In the genomic region with DNA sequence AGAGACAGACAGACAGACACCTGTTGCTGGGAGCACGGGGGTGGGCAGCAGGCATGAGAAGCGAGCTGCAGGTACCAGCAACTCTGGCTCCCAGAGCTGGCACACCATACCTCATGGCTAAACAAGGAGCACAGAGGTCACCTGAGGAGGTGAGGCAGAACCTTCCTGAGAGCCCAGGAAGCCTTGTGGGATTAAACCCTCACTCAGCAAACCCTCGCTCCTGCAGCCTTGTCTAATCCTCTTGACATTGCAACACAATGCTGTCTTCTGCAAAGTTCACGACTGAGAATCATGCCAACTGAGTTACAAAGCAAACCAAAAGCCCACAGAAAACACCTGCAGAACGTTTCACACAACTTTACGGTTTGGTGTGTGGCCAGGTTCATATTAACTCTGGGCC, we compare ENCODE assay signal across 43 mouse cellular contexts. TPM values are rescaled to one million over a fixed set of nuclear protein-coding genes. Genes with fewer than 3 reads are reported as not detected.
"Had no signal": no experiment of that assay in that cellular context is flagged by ENCODE, and none has a peak within 500 bp of the region (broad histone marks: within the 10 kb centered on the region; RNA-seq: fewer than 3 reads in every experiment).

No protein-coding gene starts in this region.

- H3K9ac ChIP-seq: heart, embryonic 12.5 days; heart, embryonic 13.5 days; heart, embryonic 15.5 days; hindbrain, embryonic 12.5 days; hindbrain, embryonic 13.5 days; hindbrain, embryonic 14.5 days; hindbrain, embryonic 15.5 days; intestine, embryonic 15.5 days; kidney, embryonic 15.5 days had no signal

- H3K27ac ChIP-seq: heart, embryonic 10.5 days; heart, embryonic 13.5 days; heart, embryonic 15.5 days; hindbrain, embryonic 10.5 days; hindbrain, embryonic 12.5 days; hindbrain, embryonic 13.5 days; hindbrain, embryonic 14.5 days; hindbrain, embryonic 15.5 days; hindbrain, postnatal 0 days; intestine, embryonic 15.5 days; kidney, embryonic 15.5 days; kidney, postnatal 0 days; layer of hippocampus, adult 2 months had no signal

- H3K4me3 ChIP-seq: heart, embryonic 10.5 days; heart, embryonic 12.5 days; heart, embryonic 13.5 days; heart, embryonic 15.5 days; hindbrain, embryonic 10.5 days; hindbrain, embryonic 12.5 days; hindbrain, embryonic 13.5 days; hindbrain, embryonic 15.5 days; intestine, embryonic 15.5 days; kidney, embryonic 15.5 days; layer of hippocampus, adult 2 months had no signal

- H3K4me2 ChIP-seq: heart, embryonic 11.5 days; heart, embryonic 12.5 days; heart, embryonic 13.5 days; heart, embryonic 15.5 days; hindbrain, embryonic 12.5 days; hindbrain, embryonic 13.5 days; hindbrain, embryonic 14.5 days; hindbrain, embryonic 15.5 days; intestine, embryonic 15.5 days; kidney, embryonic 15.5 days had no signal

- DNase-seq: heart, postnatal 10 days; heart, postnatal 14 days; heart, postnatal 36 days; heart, postnatal 4 days; kidney, adult 11 months; kidney, adult 18-20 months; kidney, adult 2 months; kidney, adult 9 months; kidney, postnatal 10 days; kidney, postnatal 14 days; kidney, postnatal 25 days; kidney, postnatal 36 days; kidney, postnatal 4 days; layer of hippocampus, adult 9-11 months; layer of hippocampus, postnatal 36 days had no signal

- ATAC-seq: hindbrain, embryonic 16.5 days; hindbrain, postnatal 0 days; inflammation-experienced regulatory T-cells, adult 6 months; intestine, embryonic 15.5 days; intestine, embryonic 16.5 days; intestine, postnatal 0 days had no signal

- H3K27me3 ChIP-seq: heart, embryonic 12.5 days; heart, embryonic 13.5 days; heart, embryonic 15.5 days; hindbrain, embryonic 12.5 days; hindbrain, embryonic 13.5 days; hindbrain, embryonic 15.5 days; intestine, embryonic 15.5 days; kidney, embryonic 15.5 days had no signal

- H3K36me3 ChIP-seq: heart, embryonic 10.5 days; heart, embryonic 12.5 days; heart, embryonic 13.5 days; heart, embryonic 15.5 days; hindbrain, embryonic 10.5 days; hindbrain, embryonic 12.5 days; hindbrain, embryonic 13.5 days; hindbrain, embryonic 15.5 days; intestine, embryonic 15.5 days; kidney, embryonic 15.5 days had no signal

- H3K9me3 ChIP-seq: heart, embryonic 13.5 days; heart, embryonic 15.5 days; hindbrain, embryonic 10.5 days; hindbrain, embryonic 12.5 days; hindbrain, embryonic 13.5 days; hindbrain, embryonic 15.5 days; intestine, embryonic 15.5 days; kidney, embryonic 15.5 days had no signal

- H3K4me1 ChIP-seq: heart, embryonic 10.5 days; heart, embryonic 12.5 days; heart, embryonic 13.5 days; heart, embryonic 15.5 days; hindbrain, embryonic 10.5 days; hindbrain, embryonic 12.5 days; hindbrain, embryonic 13.5 days; hindbrain, embryonic 15.5 days; intestine, embryonic 15.5 days; kidney, embryonic 15.5 days had no signal

RNA-seq across cellular contexts. Expression of gene Sec14l3, which starts 16.2 kb away (rescaled TPM):
- total RNA-seq: heart, postnatal 25 days; heart, postnatal 36 days; heart, postnatal 4 days; hematopoietic stem cell, adult 5-6 weeks had no signal
- polyA plus RNA-seq: heart, embryonic 10.5 days; heart, embryonic 11.5 days; heart, embryonic 12.5 days; heart, embryonic 13.5 days; heart, embryonic 14.5 days; hindbrain, embryonic 10.5 days; hindbrain, embryonic 11.5 days; hindbrain, embryonic 12.5 days; inflammation-experienced regulatory T-cells, adult 6 months; intestine, embryonic 14.5 days; intestine, embryonic 15.5 days; intestine, embryonic 16.5 days; intestine, postnatal 0 days; kidney, embryonic 14.5 days; kidney, embryonic 15.5 days; kidney, postnatal 0 days; large intestine, adult 2 months had no signal

RNA-seq across cellular contexts. Expression of gene Sec14l4, which starts 17.2 kb away (rescaled TPM):
- total RNA-seq: heart, postnatal 4 days; hematopoietic stem cell, adult 5-6 weeks; hindbrain, postnatal 0 days; left cerebral cortex, adult 18-20 months had no signal
- polyA plus RNA-seq: heart, embryonic 11.5 days; heart, embryonic 12.5 days; heart, embryonic 13.5 days; heart, embryonic 14.5 days; heart, postnatal 0 days; hindbrain, embryonic 10.5 days; hindbrain, embryonic 11.5 days; hindbrain, embryonic 12.5 days; hindbrain, embryonic 13.5 days; hindbrain, embryonic 14.5 days; hindbrain, embryonic 15.5 days; hindbrain, embryonic 16.5 days; hindbrain, postnatal 0 days; inflammation-experienced regulatory T-cells, adult 6 months; kidney, embryonic 14.5 days; kidney, embryonic 15.5 days; kidney, postnatal 0 days had no signal
